Mouse (Mus musculus) heart, postnatal 10 days (tissue): ENCODE measurements around the gene Slitrk1. TPM values are rescaled to one million over a fixed set of nuclear protein-coding genes. Genes with fewer than 3 reads are reported as not detected.

Experiments
- DNase-seq, 2 experiments: peaks; one replicate each; pipeline ENCODE4 v3.0.0; 2021
- intact Hi-C: fragments of 180-260 bp; cut with DNase I; formaldehyde crosslinking; loops from one replicate; pipeline ENCODE4 v1.15.1; 2025
- total RNA-seq, 2 experiments: library from RNA; stranded (reverse); gene quantifications; 2 replicates each; pipeline ENCODE4 v1.2.3; 2021

Gene Slitrk1
- not detected for total RNA-seq

- intact Hi-C loops = no loop called here
- DNase-seq = peak; percentile 25 to 40
These were observed at the start of gene Slitrk1 for GRCm38 (mm10) chr14:108913714-108914263. Gene Slitrk1 (minus strand): TSS chr14:108914158.

GRCm38 (mm10) chr14:108935777-108936176 is 21.8 kb upstream of the Slitrk1 start:
- intact Hi-C loops = no loop called here

GRCm38 (mm10) chr14:108914336-108914735 is 378 bp upstream of the Slitrk1 start:
- DNase-seq = no peak
- intact Hi-C loops = no loop called here

More at GRCm38 (mm10) chr14:108935777-108936176, 21.8 kb upstream of the Slitrk1 start:
- DNase-seq = no peak

- no peak for DNase-seq
- intact Hi-C loops = no loop called here
These were observed 975 bp downstream of the Slitrk1 start for GRCm38 (mm10) chr14:108912876-108913490.

- no peak for DNase-seq
- intact Hi-C loops = no loop called here
These were observed 1.7 kb downstream of the Slitrk1 start for GRCm38 (mm10) chr14:108912021-108912875.

GRCm38 (mm10) chr14:108911138-108911841 is 2.7 kb downstream of the Slitrk1 start:
- DNase-seq = no peak
- intact Hi-C loops = no loop called here

- DNase-seq = no peak
- intact Hi-C loops = no loop called here
These were observed 3.4 kb downstream of the Slitrk1 start for GRCm38 (mm10) chr14:108910449-108911137.

- DNase-seq = no peak
- intact Hi-C loops = no loop called here
These were observed 4.5 kb downstream of the Slitrk1 start for GRCm38 (mm10) chr14:108909336-108909953.

- DNase-seq = no peak
These were observed 15.4 kb downstream of the Slitrk1 start for GRCm38 (mm10) chr14:108898601-108899000.

GRCm38 (mm10) chr14:108895456-108895855 is 18.5 kb downstream of the Slitrk1 start:
- intact Hi-C loops = no loop called here
- no peak for DNase-seq

More at GRCm38 (mm10) chr14:108898601-108899000, 15.4 kb downstream of the Slitrk1 start:
- intact Hi-C loops = no loop called here

- DNase-seq = peak in 1 of 2 experiments; percentile 1
- intact Hi-C loops = no loop called here
These were observed 46.1 kb downstream of the Slitrk1 start for GRCm38 (mm10) chr14:108867816-108868215.

GRCm38 (mm10) chr14:108864631-108865030 is 49.3 kb downstream of the Slitrk1 start:
- DNase-seq = no peak
- intact Hi-C loops = no loop called here

- intact Hi-C loops = no loop called here
- no peak for DNase-seq
These were observed 54.6 kb downstream of the Slitrk1 start for GRCm38 (mm10) chr14:108859310-108859709.
